Mouse (Mus musculus): ENCODE measurements around the gene Picalm. TPM values are rescaled to one million over a fixed set of nuclear protein-coding genes. Genes with fewer than 3 reads are reported as not detected.
"Not testable (repeated sequence)": the region's sequence is repeated elsewhere in the genome, so short reads cannot be mapped to it uniquely, and the experiment has no call there.

The Picalm gene
- total RNA-seq, 2 experiments from 2014 or later, result 78.3 to 79.6 TPM

DNA sequence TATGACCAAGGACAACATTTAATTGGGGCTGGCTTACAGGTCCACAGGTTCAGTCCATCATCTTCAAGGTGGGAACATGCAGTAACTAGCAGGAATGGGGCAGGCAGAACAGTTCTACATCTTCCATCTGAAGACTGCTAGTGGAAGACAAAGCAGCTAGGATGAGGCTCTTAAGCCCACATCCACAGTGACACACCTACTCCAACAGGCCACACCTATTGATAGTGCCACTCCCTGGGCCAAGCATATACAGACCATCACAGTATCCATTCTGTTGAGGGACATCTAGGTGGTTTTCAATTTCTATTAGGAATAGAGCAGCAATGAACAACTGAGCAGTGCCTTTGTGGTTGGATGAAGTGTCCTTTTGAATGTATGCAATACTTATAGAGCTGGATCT is 80.9 kb downstream of the Picalm start:
- no peak for DNase-seq

DNA sequence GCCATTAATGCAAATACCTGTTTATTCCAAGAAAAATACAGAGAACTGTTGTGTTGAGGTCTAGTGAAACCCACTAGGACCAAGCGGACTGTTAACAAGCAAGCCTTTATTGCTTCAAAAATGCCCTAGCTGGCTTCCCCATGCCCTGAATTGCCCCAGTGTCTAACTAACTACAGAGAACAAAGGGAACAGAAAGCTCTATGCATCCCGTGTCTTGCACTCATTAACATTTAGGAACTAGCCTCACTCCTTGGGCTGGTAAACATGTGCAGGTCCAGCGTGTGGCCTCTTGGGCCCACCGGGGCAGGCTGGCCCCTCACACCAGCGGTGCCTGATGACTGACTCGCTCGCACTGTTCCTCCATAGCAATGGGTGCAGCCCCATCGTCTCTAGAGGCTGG is 86.5 kb downstream of the Picalm start:
- DNase-seq, result no peak

DNA sequence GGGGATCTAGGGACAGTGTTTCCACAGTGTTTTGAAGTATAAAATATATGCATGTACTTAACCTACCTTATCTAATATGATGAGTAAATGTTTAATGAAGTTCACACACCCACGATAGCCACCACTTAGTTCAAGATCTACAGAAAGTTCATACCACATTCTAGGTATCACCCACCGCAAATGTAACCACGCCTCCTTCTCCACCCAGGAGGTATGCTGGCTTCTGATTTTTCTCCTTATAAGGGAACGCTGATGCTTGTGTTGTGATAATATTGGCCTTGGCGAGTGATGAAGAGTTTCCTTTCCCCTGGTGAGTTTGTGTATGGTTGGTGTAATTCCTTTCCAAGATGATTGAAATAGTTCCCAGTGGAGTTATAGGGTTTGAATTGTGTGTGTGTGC is 88.1 kb downstream of the Picalm start:
- DNase-seq, result no peak

DNA sequence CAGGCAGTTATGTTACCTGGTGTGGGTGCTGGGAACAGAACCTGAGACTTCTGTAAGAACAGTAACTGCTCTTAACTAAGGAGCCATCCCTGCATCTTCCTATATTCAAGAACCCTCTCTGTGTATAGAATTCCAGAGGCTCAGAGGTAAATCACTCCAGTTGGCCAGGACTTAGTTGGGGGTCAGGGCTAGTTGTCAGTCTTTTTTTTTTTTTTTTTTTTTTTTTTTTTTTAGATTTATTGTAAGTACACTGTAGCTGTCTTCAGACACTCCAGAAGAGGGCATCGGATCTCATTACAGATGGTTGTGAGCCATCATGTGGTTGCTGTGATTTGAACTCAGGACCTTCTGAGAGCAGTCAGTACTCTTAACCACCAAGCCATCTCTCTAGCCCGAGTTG is 91.5 kb downstream of the Picalm start:
- DNase-seq, result no peak

DNA sequence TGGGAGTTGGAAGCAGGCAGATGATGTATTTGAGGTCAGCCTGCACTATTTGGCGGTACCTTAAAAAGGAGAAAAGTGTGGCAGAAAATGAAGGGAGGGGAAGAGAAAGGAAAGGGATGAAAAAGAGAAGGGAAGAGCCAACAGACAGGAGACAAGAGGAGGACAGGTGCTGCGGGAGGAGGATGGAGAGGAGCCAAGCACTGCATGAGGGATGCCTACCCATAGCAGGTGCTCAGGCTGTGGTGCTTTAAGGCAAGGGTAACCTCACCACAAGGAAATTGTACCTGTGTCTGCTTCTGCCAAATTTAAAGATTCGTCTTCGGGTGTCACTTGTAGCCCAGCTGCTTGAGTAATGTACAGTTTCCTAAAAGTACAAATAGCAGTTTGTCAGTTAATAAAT is 98.1 kb downstream of the Picalm start:
- DNase-seq, result no peak

DNA sequence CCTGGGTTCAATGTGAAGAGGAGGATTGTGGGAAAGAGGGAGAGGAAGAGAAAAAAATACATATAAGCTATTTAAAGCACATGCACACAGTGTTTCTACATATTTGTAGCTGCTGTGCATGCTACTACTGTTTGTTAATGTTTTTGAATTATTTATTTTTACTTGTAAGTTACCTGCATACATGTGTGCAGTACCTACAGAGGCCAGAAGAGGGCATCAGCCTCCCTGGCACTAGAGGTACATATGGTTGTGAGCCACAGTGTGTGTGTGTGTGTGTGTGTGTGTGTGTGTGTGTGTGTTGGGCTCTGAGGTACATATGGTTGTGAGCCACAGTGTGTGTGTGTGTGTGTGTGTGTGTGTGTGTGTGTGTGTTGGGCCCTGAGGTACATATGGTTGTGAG is 98.9 kb downstream of the Picalm start:
- not testable (repeated sequence) for DNase-seq

DNA sequence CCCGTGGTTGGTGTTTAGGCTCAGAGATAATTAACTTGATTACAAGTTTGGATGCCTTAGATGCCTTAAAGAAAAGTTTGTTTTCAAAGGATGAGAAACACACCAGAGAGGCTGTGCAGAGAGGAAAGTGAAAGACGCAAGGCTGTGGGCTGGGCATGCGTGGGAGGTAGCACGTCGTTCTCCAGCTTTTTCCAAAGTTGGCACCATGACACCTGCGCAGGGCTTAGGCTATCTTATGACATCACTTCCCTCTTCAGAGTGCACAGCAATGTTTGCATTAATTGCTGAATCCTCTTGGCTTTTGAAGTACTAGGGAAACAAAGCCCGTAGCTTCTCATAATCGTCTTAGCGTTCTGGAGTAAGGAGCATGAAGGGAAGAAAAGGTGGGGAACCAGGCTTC is 101.4 kb downstream of the Picalm start:
- no peak for DNase-seq

DNA sequence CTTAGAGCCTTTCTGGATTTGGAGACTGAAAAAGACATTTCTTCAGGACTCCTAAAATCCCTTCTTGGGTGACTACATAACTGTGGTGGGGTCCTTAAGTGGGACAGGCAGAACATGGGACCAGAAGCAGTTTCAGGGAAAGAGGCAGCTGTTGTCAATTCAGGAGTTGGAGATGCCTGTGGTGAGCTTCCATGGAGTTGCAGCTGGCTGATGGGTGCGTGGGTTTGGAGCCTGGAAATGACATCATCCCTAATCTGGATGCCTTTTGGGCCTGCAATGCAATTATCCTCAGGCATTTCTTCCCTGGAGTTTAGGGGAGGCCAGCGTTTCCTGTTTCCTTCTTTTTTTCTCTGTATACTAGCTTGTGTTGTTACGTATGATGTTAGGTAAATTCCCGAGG is 103.9 kb downstream of the Picalm start:
- DNase-seq, result peak; percentile 33

DNA sequence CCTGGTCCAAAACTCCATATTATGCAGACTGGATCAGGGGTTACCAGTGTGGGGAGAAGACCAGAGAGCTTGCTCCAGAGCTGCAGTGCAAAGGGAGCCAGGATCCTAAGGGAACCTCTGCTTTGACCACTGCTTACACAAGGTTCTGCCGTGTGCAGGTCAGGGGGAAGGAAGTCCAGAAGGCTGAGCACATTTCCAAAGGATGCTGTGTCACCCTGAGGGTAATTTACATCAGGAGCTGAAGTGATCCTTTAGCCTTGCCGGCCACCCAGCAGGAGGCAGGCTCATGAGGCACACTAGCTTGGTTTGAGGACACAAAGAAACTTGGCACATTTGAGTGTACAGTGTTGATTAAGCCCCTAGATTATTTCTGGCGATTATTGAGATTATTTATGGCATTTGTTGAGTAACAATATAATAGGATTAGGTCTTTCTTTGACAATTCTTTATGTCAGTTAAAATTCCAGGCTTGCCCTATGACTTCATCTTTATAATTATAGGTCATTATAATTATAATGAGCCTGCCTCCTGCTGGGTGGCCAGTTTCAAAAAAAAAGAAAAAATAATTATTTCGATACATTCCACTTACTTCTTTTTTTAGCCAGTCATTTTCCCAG is 106.4 kb downstream of the Picalm start:
- DNase-seq, result no peak

DNA sequence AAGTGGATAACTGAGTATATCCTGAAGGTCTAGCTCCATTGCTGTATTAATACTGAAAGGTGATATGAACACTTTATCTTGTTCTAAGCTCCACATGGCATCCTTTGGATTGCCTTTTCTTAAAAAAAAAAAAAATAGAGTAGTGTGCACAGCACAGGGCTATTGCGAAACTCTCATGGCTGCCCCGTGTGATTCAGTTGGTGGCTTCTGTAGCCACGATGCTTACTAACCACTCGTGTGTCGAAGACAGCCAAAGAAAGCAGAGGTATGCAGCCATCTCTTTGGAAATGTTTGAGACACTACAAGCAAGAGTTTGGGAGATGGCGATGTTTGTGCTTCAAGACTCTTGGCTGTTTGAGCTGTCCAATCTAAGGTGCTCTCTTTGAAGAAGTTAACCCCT is 113.1 kb downstream of the Picalm start:
- no peak for DNase-seq

DNA sequence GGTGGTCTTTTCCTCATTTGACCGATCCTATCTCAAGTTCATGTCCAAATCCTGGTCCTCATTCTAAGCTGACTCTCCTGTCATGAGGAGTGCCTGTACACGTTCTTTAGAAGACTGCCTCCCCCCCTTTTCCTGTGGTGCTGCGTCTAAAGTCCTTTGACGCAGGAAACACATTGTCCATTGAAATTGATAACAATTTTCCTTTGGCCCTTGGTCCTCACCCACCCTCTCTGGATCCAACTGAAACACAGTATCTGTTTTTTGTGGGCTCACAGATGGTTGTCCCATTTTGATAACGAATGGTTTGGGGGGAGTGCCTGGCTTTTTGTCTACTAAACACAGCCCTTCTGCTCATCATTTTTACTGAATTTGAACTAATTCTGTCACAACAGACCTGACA is 113.6 kb downstream of the Picalm start:
- no peak for DNase-seq

DNA sequence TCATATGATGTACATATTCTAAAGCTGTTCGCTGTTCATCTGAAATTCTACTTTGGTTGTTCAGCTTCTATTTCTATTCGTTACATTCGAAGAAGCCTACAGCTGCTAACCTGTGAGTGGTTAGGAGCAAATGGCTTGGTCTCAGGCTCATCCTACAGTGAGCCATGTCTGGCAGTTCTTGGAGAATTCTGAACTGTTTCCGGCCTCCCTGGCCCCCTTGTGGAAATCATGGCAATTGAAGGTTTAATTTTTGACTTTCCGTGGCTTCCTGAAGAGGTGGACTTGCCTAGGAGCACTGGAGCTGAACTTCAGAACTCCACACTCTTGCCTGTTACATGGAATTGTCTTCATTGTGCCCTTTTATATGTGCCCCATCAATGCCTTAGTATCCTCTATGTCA is 122.9 kb downstream of the Picalm start:
- DNase-seq, result no peak

DNA sequence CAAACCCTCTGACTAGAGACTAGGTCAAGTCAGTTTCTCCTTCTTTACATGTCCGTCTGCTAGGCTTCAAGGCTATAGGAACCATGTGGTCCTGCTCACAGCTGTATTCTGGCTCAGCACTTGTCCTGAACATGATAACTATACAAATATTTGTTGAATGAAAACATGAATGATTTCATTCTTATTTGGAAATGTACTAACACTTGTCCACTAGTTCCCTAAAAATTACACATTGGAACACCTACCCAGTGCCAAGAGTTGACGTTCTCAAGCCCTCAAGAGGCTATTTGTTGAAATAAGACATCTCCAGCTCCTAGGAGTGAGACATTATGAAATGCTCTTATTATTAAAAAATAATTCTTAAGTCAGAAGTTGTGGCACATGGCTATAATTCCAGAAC is 128.7 kb downstream of the Picalm start:
- DNase-seq, result no peak

DNA sequence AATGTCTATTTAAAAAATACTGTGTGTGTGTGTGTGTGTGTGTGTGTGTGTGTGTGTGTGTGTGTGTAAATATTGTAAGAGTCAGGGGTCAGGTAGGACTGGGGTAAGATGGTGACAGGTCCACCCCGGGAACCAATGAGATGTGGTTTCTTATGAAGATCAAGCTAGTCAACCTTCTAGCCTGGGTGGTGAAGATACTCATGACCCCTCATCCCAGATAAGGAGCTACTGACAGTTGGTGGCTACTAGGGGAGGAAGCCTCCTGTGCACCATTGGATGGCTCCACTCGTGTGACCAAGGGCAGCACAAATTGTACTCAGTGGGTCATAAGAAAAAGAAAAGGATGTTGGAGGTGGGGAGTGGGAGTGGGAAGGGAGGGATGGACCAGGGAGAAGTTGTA is 129.9 kb downstream of the Picalm start:
- no peak for DNase-seq

DNA sequence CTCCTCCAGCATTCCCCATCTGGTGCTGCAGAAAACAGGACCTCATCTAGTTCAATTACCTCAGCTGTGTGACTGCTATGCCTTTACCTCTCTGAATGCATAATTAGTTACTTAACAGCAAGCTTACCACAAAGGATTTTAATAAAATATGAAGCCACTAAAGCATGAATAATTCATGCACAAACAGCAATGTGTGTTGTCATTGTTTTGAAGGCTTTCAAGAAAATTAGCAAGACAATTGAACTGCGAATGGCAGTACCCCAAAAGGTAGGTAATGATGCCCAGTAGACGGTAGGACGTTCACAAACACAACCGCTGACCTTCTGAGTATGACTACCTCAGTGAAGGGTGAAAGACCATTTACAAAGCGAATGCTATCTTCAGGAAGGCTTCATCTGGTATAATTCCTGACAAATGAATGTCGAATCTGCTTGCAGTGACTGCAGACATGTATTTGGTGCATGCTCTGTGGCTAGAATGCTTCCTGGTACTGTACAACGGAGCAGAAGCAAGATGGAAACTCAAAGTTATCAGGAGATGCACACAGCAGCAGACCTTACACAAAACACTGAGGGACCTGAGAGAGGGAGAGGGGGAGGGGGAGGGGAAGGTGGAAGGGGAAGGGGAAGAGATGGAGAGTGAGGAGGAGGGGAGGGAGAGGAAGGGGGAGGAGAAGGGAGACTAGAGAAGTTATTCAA is 132.0 kb downstream of the Picalm start:
- no peak for DNase-seq

Other genes with a start within 250 kb of the Picalm start
- gene Ccdc81, start 226.6 kb upstream of the Picalm start, total RNA-seq (2021), result not detected
- 100 to 1,000 TPM in 1 of 2 experiments, 10 to 100 TPM in 1; 87.6 to 108 TPM for gene Hikeshi, start 189.0 kb upstream of the Picalm start, total RNA-seq (2021)
- 10 to 100 TPM; 21.7 to 30.8 TPM for gene Eed, start 149.2 kb upstream of the Picalm start, total RNA-seq (2021)
- not detected for gene Ccdc83, start 135.6 kb downstream of the Picalm start, total RNA-seq (2021)
- 1 to 10 TPM; 5.8 to 6.0 TPM for gene Sytl2, start 172.0 kb downstream of the Picalm start, total RNA-seq (2021)

All from gastrocnemius, postnatal 25 days (tissue).